Mouse (Mus musculus) heart, adult 9 months (tissue): Measurements from ENCODE around the gene Adm2.
A peak's percentile ranks its signal among the peaks of the same experiment; 100 is the strongest.

Source experiments
- DNase-seq, 2 experiments: peaks; one replicate each; pipeline ENCODE4 v3.0.0; 2022; ENCODE audit warnings: low spot score in 2 of 2

Adm2 gene

DNA sequence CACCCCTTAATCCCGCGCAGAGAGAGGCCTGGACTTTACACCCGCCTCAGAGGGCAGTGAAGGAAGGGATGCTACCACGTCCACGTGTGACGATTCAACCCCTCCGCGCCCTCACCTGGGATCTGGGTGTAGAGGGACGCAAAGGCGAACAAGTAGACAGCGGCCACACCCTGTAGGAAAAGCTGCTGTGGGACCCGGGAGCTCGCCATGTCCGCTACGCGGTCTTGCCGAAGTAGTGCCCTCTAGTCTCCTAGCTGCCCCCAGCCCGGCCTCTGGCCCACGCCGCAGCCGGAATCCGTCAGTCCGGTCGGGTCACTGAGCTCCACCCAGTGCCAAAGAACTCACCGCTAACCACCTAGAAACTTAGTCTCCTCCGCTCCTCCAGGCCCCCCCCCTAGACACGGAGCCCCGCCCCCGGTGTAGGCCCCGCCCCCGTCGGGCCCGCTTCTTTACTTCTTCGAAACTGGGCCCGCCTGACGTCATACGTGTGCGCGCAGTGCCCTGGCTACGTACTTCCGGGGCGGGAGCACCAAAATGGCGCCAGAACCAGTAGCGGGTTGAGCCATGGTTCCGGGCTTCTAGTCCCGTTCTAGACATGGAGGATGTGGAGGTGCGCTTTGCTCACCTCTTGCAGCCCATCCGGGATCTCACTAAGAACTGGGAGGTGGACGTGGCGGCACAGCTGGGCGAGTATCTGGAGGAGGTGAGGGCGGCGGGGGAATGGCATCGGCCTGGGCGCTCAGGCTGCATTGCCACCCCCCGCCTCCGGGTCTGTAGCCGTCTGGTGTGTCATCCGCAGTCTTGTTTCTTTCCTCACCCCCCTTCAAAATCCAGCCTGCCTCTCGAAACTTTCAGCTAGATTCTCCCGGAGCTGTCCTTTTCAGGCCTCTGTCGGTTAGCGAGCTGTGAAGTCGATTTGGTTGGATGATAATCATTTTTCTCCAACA is 33.0 kb downstream of the Adm2 start, which contains the start of the genes Lmf2 and Ncaph2:
Gene Lmf2, minus strand, starts transcription at position 419 of the 947 bp plus-strand sequence.
Gene Ncaph2, plus strand, starts transcription at position 479 of the 947 bp plus-strand sequence.
- DNase-seq: peak; percentile 94 to 95

DNA sequence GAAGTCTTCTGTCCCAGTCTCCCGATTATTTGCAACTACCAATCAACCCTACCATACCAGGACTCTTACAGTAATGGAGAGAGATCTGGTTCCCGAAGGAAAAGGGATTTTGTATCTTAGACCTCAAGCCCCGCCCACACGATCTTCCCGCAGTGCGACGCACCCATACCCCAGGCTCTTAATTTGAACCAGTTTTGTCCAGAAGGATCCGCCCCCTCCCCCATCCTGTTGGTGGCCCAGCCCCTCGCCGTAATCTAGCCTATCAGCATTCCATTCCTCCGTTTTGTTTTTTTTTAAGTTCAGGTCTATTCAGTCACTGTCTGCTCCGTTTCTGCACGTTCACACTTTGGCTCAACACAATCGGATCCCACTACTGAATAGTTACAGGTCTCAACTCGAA is 33.9 kb downstream of the Adm2 start:
- DNase-seq: no peak

DNA sequence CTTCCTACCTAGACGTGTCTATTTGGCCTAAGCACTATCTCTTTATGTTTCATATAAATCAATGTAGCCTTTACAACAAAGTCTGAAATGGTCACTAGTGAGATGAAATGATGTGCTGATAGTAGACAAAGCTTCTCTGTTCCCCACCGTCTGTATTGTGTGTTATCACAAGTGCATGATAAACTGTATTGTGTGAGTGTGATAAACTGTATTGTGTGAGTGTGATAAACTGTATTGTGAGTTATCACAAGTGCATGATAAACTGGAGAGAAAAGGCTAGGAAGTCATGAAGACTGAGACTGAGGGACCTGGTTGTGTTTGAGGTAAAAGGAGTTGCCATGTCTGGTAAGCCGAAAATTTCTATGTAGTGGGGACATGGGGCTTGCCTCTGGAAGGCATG is 36.3 kb downstream of the Adm2 start:
- no peak for DNase-seq

DNA sequence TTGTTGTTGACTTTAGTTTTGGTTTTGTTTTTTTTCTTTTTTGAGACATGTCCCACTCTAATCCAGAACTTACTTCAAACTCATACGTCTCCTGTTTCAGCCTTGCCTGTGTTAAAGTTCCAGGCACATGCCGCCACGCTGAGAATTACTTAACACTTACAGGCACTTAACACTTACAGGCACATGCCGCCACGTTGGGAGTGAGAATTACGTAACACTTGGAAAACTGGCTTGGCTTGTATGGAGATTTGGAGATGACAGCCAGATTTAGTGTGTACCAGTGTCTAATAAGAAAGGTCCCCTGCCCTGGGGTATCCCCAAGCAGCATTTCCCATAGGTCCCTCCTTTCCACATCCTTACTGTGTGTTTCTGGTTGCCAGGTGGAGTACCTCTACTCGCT is 40.5 kb downstream of the Adm2 start:
- DNase-seq: no peak

DNA sequence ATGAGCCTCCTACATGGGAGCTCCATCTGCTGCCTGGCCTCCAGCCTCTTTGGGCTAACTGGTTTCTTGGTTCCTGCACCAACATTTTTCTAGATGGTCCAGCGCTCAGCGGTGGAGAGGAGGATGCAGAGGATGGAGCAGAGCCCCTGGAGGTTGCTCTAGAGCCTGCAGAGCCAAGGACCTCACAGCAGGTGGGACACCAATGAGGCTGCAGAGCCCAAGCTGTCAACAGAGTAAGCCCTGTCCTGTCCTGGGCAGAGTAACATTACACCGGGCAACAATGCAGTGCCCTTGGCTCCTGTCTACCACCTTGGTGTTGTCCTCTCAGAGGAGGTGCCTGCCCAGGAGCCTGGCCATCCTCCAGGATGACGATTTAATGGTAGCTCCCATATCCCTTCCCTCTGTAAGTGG is 42.6 kb downstream of the Adm2 start:
- no peak for DNase-seq

DNA sequence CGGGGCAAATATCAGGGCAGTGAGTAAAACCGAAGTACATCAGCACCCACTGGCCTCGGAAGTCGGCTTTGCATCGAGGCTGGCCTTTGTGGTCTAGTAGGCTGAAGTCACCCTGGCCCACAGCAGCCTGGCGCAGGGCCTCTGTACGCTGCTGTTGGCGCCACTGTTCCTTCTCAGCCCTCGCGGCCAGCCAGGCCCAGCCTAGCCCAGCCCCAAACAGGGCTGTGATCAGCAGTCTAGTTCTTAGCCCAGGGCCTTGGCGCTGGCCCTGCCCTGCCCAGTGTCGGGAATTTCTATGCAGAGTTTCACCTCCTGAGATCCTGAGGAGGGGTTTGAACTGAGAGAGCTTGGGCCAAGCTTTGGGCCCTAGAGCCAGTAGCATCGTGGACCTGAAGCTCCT is 49.5 kb downstream of the Adm2 start:
- DNase-seq: no peak

DNA sequence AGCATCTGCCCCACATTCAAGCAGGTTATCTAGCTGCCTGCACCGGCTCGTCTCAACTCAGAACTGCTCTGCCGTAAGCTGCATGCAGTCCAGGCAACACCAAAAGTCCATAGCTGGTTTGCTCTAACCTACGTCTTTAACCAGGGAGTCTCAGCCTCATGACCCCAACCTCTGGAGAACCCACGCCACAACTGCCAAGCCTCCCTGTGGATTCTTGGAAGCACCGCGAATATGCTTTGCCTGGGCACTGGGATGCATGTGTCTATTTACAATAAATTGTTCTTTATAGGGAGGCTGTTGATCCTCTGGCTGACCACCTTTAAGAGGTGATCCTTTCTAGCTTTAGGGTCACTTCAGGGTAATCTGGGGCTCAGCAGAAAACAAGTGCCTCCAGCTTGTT is 50.0 kb downstream of the Adm2 start:
- DNase-seq: no peak

DNA sequence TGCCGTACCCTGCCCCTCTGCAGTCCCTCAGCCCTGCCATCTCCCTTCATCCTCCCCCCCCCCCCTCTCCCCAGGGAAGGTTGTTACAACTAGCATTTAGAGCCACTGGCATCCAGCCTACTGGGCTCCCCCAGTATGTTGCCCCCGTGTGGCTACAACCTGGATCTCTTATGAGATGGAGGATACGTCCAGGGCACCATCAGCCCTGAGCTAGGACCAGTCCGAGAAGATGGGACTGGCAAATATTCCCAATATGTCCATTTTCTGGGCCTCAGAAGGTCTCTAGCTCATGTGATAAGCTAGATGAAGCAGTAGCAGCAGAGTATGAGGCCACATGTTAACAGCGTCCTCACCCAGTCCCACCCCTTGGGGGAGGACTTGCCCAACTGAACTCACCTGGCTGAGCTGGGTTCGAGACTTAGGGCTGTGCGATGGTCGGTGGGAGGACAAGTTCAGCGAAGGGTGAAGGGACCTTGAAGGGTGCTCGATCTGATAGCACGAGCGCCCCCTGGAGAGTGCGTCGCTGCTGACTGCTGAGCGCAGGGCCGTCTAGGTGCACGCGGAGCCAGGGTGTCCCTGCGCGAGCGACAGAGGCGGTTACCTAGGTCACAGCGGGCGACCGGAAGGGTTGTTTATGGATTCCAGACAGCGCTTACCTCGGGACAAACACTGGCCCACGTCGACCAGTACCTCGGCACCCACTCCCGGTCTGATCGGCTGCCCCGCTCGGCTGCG is 50.7 kb downstream of the Adm2 start:
- peak; percentile 82 to 86 for DNase-seq

DNA sequence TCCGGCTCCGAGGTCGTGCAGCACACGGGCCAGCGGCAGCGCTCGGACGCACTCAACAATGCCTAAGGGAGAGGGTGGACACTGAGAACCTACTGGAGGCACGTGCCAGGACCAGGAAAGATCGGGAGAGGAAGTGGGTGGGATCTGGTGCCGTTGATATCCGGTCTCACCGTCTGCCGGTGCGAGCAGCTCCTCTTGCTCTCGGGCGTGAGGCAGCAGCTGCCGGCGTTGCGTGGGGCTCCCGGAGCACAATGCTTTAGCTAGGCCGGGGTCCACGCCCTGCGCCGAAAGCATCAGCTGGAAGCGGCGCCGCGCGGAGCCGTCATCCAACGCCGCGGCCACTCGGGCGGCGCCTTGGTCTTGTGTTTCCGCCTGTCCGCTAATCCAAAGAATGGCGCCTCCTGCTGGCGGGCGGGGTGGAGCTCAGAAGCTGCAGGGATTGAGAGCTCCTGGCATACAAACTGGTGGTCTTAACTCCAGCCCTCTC is 51.3 kb downstream of the Adm2 start, which contains the start of gene Sco2:
Gene Sco2, minus strand, starts transcription at position 85 of the 487 bp plus-strand sequence.
- peak; percentile 89 to 92 for DNase-seq
